Mouse (Mus musculus): ENCODE results near the gene Tlcd1. TPM values are rescaled to one million over a fixed set of nuclear protein-coding genes. Genes with fewer than 3 reads are reported as not detected.

The Tlcd1 gene
- total and polyA plus RNA-seq, 2 experiments: 50.7 to 61.5 TPM

- peaks cover 8% of the 10 kb centered on the region; the same call in 1 of the 2 replicates for H3K4me1 ChIP-seq (ENCODE audit: control insufficient read depth, insufficient read depth, low read length)
- WGBS: 70% methylated on average over 3 of the region's 3 CpGs
- TF ChIP-seq POLR2A (IDR thresholded peaks at IDR 0.05; ENCODE audit: extremely low read depth, insufficient read depth, low read length) (no peak), CTCF (IDR thresholded peaks at IDR 0.05; ENCODE audit: low read depth, low read length) (no peak)
- DNase-seq (ENCODE audit: extremely low read depth, low read depth, low spot score): peak; percentile 78
- no peak overlapping the region for H3K9ac ChIP-seq (ENCODE audit: low read depth, low read length)
- H3K4me3 ChIP-seq (ENCODE audit: insufficient read depth, low read depth, low read length): no peak overlapping the region
- H3K79me2 ChIP-seq (ENCODE audit: control insufficient read depth, insufficient read depth, low read length): no peaks in the 10 kb centered on the region
- H3K36me3 ChIP-seq (ENCODE audit: control insufficient read depth, insufficient read depth, low read length): no peaks in the 10 kb centered on the region
- peak overlapping the region; percentile 50 for H3K27ac ChIP-seq (replicated peaks; ENCODE audit: insufficient read depth, low read depth, low read length)
- H3K27me3 ChIP-seq (ENCODE audit: control insufficient read depth, insufficient read depth, low read length): no peaks in the 10 kb centered on the region
Observed at GRCm38 (mm10) chr11:78174506-78174905, 2.0 kb upstream of the Tlcd1 start.

GRCm38 (mm10) chr11:78175771-78176401 is 625 bp upstream of the Tlcd1 start:
- under 1% methylated on average over 9 of the region's 10 CpGs for WGBS
- Histone ChIP-seq H3K27me3 (ENCODE audit: control insufficient read depth, insufficient read depth, low read length) (no peaks in the 10 kb centered on the region), H3K9ac (ENCODE audit: low read depth, low read length) (peak overlapping the region; percentile 3; the same call in 1 of the 2 replicates), H3K4me3 (ENCODE audit: insufficient read depth, low read depth, low read length) (peak overlapping the region; percentile 67; the same call in 1 of the 2 replicates), H3K27ac (replicated peaks; ENCODE audit: insufficient read depth, low read depth, low read length) (peak overlapping the region; percentile 83), H3K36me3 (ENCODE audit: control insufficient read depth, insufficient read depth, low read length) (peaks cover 11% of the 10 kb centered on the region; the same call in 1 of the 2 replicates), H3K4me1 (ENCODE audit: control insufficient read depth, insufficient read depth, low read length) (peaks cover 8% of the 10 kb centered on the region), H3K79me2 (ENCODE audit: control insufficient read depth, insufficient read depth, low read length) (no peaks in the 10 kb centered on the region)
- DNase-seq (ENCODE audit: extremely low read depth, low read depth, low spot score): peak; percentile 84
- no peak for TF ChIP-seq CTCF (IDR thresholded peaks at IDR 0.05; ENCODE audit: low read depth, low read length)
- TF ChIP-seq POLR2A (IDR thresholded peaks at IDR 0.05; ENCODE audit: extremely low read depth, insufficient read depth, low read length): no peak

GRCm38 (mm10) chr11:78176905-78177331 is 407 bp downstream of the Tlcd1 start:
- Histone ChIP-seq H3K27ac (replicated peaks; ENCODE audit: insufficient read depth, low read depth, low read length) (peak overlapping the region; percentile 83), H3K9ac (ENCODE audit: low read depth, low read length) (peak overlapping the region; percentile 86), H3K27me3 (ENCODE audit: control insufficient read depth, insufficient read depth, low read length) (no peaks in the 10 kb centered on the region), H3K79me2 (ENCODE audit: control insufficient read depth, insufficient read depth, low read length) (no peaks in the 10 kb centered on the region), H3K4me1 (ENCODE audit: control insufficient read depth, insufficient read depth, low read length) (peaks cover 10% of the 10 kb centered on the region), H3K4me3 (ENCODE audit: insufficient read depth, low read depth, low read length) (peak overlapping the region; percentile 67), H3K36me3 (ENCODE audit: control insufficient read depth, insufficient read depth, low read length) (peaks cover 17% of the 10 kb centered on the region; the same call in 1 of the 2 replicates)
- DNase-seq (ENCODE audit: extremely low read depth, low read depth, low spot score): peak; percentile 82
- WGBS: under 1% methylated on average over 23 of the region's 23 CpGs
- TF ChIP-seq CTCF (IDR thresholded peaks at IDR 0.05; ENCODE audit: low read depth, low read length): no peak
- TF ChIP-seq POLR2A (IDR thresholded peaks at IDR 0.05; ENCODE audit: extremely low read depth, insufficient read depth, low read length): no peak

- H3K4me1 ChIP-seq (ENCODE audit: control insufficient read depth, insufficient read depth, low read length): peaks cover 11% of the 10 kb centered on the region
- H3K27me3 ChIP-seq (ENCODE audit: control insufficient read depth, insufficient read depth, low read length): no peaks in the 10 kb centered on the region
- H3K79me2 ChIP-seq (ENCODE audit: control insufficient read depth, insufficient read depth, low read length): no peaks in the 10 kb centered on the region
- TF ChIP-seq POLR2A (IDR thresholded peaks at IDR 0.05; ENCODE audit: extremely low read depth, insufficient read depth, low read length) (no peak), CTCF (IDR thresholded peaks at IDR 0.05; ENCODE audit: low read depth, low read length) (no peak)
- H3K9ac ChIP-seq (ENCODE audit: low read depth, low read length): peak overlapping the region; percentile 86
- peak overlapping the region; percentile 67 for H3K4me3 ChIP-seq (ENCODE audit: insufficient read depth, low read depth, low read length)
- DNase-seq (ENCODE audit: extremely low read depth, low read depth, low spot score): peak; percentile 98
- 2% methylated on average over 10 of the region's 10 CpGs for WGBS
- H3K36me3 ChIP-seq (ENCODE audit: control insufficient read depth, insufficient read depth, low read length): peaks cover 19% of the 10 kb centered on the region
- H3K27ac ChIP-seq (replicated peaks; ENCODE audit: insufficient read depth, low read depth, low read length): peak overlapping the region; percentile 83
Observed at GRCm38 (mm10) chr11:78177437-78177836, 926 bp downstream of the Tlcd1 start.

GRCm38 (mm10) chr11:78177903-78178858 is 1.7 kb downstream of the Tlcd1 start:
- TF ChIP-seq CTCF (IDR thresholded peaks at IDR 0.05; ENCODE audit: low read depth, low read length) (peak; percentile 95), POLR2A (IDR thresholded peaks at IDR 0.05; ENCODE audit: extremely low read depth, insufficient read depth, low read length) (peak; percentile 67)
- Histone ChIP-seq H3K27me3 (ENCODE audit: control insufficient read depth, insufficient read depth, low read length) (no peaks in the 10 kb centered on the region), H3K4me3 (ENCODE audit: insufficient read depth, low read depth, low read length) (peak overlapping the region; percentile 81), H3K36me3 (ENCODE audit: control insufficient read depth, insufficient read depth, low read length) (peaks cover 19% of the 10 kb centered on the region), H3K4me1 (ENCODE audit: control insufficient read depth, insufficient read depth, low read length) (peaks cover 11% of the 10 kb centered on the region), H3K79me2 (ENCODE audit: control insufficient read depth, insufficient read depth, low read length) (peaks cover 4% of the 10 kb centered on the region; the same call in 1 of the 2 replicates), H3K9ac (ENCODE audit: low read depth, low read length) (peak overlapping the region; percentile 93), H3K27ac (replicated peaks; ENCODE audit: insufficient read depth, low read depth, low read length) (peak overlapping the region; percentile 93)
- WGBS: under 1% methylated on average over 82 of the region's 84 CpGs
- DNase-seq (ENCODE audit: extremely low read depth, low read depth, low spot score): peak; percentile 87
